Mouse (Mus musculus): ENCODE results near the gene Vmn2r121. TPM values are rescaled to one million over a fixed set of nuclear protein-coding genes. Genes with fewer than 3 reads are reported as not detected.

The Vmn2r121 gene
- polyA plus RNA-seq (2011; ENCODE audit: insufficient read depth, insufficient read length, low read depth, missing spikeins): not detected in 2 replicates

DNA sequence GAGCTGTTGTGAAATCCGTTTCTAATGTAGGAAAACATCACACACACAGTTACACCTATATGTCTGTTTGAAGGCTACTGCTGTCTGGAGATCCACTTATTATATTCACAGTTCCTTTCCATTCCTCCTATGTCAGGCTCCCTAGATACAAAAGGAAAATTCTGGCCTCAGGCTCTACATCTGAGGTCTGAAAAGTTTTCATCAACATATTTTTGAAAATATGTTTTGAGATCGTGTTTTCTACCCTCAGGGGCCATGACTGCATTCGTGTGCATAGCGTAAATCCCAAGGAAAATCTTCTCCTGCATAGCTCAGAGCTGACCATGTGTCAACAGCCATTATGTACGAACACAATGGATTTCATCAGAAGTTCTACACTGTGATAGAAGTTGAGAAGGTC is at the start of gene Vmn2r121:
TSS of gene Vmn2r121 (minus strand) at position 101 of the 400 bp plus-strand sequence.
- H3K4me1 ChIP-seq (ENCODE audit: control insufficient read depth, insufficient read depth, low read length): no peaks in the 10 kb centered on the region
- H3K27ac ChIP-seq (ENCODE audit: insufficient read depth, low read length): no peak within 1 kb of the TSS
- no peaks in the 10 kb centered on the region for H3K9me3 ChIP-seq (replicated peaks; ENCODE audit: control insufficient read depth, insufficient read depth, low read length, poor library complexity, severe bottlenecking)
- H3K27me3 ChIP-seq (ENCODE audit: control insufficient read depth, insufficient read depth, low read length, poor library complexity, severe bottlenecking): no peaks in the 10 kb centered on the region
- TF ChIP-seq CTCF (IDR thresholded peaks at IDR 0.05; ENCODE audit: low read depth, low read length) (no peak), EP300 (IDR thresholded peaks at IDR 0.05; ENCODE audit: insufficient read depth, low read depth, low read length) (no peak), POLR2A (IDR thresholded peaks at IDR 0.05; ENCODE audit: insufficient read depth, low read length) (no peak)
- H3K4me3 ChIP-seq (ENCODE audit: low read depth, low read length): no peak within 1 kb of the TSS
- H3K36me3 ChIP-seq (ENCODE audit: control insufficient read depth, insufficient read depth, low read length, poor library complexity, severe bottlenecking): no peaks in the 10 kb centered on the region
- H3K9ac ChIP-seq (ENCODE audit: low read depth, poor library complexity, severe bottlenecking): no peak within 1 kb of the TSS
